Mouse (Mus musculus) thymus, postnatal 10 days (tissue): ENCODE data around the gene Gm38431.

Experiments used
- DNase-seq, 2 experiments: peaks; one replicate each; pipeline ENCODE4 v3.0.0; 2021; ENCODE audit warnings: low spot score in 2 of 2

Gm38431 gene

DNA sequence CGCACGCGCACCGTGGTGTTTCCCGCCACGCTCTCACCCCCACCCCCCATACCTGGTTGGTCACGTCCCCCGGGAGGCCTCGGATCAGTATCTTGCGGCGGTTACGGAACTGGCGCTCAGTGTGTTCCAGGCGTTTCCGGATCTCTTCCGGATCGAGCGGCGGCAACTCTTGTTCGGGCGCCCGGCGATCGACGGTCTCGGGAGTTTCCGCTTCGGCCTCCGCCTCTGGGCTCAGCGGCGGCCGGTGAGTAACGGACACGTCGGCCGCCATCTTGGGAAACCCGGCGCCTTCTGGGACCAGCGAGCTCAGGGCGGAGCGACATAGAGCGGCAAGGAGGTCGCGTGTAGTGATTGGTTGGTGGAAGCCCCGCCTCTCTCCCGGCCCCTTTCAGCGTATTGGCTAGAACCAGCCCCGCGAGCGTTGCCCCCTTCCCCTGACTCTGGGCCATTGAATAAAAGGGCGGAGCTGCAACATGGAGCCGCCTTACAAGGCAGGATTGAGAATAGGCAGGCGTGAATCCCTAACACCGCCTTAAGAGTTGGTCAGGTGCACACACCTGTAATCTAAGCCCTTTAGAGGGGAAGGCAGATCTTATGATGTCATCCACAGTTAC lies at the start of gene Gm38431, which contains the start of gene Raver1:
Gene Gm38431 (minus strand): TSS at position 291 of the 614 bp plus-strand sequence.
Gene Raver1 (minus strand): TSS at position 302 of the 614 bp plus-strand sequence.
- peak; percentile 94 to 97 for DNase-seq

DNA sequence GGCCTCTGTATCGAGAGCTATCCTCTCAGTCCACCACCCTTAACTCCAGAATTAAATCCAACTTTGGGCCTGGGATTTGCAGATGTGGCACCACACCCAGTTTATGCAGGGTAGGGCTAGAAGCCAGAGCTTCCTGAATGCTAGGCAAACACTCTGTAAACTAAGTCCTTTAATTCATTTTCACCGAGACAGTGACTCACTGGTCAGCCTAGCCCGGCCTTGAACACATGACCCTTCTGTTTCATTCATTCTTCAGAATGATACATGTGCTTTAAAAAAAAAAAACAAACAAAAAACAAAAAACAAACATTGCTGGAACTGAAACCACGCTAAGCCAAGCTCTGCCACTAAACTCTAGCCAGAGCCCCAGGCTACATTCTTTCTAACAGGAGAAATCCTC lies 46.6 kb upstream of the Gm38431 start:
- DNase-seq, result no peak

DNA sequence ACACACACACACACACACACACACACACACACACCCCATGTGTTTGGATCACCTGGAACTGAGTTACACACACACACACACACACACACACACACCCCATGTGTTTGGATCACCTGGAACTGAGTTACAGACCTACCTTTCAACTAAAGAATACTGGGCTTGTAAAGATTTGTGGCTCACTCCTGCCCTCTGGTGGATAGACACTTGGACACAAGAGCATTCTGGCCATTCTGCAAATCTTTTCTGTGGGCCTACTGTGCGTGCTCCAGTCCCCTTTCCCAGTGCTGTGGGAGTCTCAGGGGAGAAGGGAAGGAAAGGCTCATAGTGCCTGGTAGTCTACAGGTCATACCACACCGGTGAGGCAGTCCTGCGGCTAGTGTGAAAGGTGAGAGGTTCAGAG lies 45.4 kb upstream of the Gm38431 start:
- DNase-seq, result peak; percentile 35 to 78

DNA sequence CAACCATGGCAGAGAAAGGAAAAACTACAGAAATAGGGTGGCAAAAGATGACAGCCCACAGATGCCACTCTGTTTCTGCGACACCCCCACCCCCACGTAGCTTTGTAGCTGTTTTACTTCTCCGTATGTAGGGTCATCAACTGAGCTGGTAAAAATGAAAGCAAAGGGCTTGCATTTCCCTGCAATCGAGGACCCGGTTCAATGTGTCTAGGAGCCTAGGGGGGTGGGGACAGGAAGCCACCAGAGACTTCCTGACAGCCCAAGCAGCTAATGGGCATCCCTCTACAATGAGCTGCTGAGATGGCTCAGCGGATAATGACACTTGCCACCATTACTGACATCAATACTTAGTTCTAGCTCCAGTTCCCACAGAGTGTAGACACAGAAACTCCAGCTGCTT lies 44.6 kb upstream of the Gm38431 start:
- DNase-seq, result no peak

DNA sequence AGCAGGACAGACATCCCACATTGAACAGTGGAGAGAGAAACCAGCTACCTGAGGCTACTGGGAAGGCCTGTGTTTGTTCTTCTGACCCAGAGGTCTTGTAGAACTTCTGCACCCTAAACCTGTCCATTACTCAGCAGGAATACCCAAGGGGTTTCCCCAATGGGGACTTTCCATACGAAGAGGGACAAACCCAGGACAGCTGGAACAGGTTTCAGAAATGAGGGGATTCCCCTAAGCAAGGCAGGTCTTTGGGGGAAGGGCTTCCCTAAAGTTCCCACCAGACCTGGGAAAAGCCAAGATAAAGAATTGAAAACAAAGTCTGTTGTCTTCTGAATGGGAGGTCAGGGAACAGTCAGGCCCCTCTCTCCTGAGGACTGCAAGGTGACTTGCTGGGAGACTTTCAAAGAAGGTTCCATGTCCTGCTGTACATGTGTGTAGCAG lies 44.2 kb upstream of the Gm38431 start:
- no peak for DNase-seq

DNA sequence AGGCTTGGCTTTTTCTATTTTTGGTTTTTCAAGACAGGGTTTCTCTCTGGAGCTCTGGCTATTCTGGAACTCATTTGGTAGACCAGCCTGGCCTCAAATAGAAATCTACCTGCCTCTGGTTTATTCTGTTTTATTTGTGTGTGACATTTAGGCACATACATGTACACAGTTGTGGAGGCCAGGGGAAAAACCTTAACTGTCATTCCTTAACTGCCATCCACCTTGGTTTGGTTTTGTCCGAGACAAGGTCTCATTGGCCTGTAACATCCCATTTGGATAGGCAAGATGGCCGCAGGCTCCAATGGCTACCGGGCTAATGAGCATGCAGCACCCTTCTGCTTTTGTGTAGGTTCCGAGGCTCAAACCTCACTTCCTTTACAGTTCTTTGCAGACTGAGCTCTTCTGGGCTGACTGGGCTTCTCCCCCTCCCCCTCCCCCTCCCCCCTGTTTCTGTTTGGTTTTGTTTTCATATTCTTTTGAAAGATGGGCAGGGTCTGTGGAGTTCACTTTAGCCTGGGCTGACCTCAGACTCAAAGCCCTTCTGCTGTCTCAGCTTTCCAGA lies 43.6 kb upstream of the Gm38431 start:
- no peak for DNase-seq

DNA sequence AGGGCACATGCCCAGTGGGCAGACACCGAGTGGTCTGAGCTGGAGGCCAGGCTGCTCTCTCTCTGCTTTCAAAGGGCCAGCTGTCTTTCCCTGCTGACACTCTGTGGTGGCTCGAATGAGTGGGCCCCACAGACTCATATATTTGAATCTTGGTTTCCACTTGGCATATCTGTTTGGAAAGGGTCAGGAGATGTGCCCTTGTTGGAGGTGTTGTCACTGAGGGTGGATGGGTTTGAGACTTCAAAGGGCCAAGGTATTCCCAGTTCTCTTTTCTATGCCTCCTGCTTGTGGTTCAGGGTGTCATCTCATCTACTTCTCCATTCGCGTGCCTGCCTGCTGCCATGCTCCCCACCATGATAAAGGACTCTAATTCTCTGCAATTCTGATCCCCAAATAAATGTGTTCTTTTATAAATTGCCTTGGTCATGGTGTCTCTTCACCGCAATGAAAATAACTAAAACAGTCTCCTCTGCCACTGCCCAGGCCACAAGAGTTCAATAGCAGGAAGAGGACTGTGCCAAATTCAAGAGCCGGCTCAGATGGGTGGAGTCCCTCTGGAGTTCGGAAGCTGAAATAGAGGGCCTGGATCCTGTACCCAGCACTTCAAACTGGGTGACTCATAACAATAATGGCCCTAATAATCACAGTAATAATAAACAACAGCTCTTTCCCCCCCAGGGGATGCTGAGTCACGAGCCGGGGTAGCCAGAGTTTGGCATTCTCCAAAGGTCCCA lies 43.0 kb upstream of the Gm38431 start:
- DNase-seq, result no peak

DNA sequence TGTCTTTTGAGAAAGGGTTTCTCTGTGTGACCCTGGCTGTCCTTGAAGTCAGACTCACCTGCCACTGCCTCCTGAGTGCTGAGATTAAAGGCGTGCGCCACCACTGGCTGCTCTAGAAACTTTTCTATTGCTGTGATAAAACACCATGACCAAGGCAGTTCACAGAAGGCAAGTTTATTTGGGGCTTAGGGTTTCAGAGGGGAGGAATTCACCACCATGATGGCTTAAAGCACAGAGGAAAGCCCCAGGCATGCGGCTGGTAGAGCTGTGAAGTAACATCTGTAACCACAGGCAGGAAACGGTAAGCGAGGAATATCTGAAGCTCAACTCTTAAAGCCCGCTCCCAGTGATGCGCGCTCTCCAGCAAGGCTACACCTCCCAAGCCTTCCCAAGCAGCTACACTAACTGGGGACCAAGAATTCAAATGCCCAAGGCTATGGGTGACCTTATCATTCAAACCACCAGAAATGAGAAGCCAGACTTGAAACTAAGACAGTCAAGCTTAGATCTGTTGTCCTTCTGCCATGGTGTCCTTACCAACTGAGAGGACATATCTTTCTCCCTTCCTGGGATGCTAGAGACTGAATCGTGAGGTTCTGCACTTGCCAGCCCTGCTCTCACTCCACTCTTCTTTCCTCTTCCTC lies 41.4 kb upstream of the Gm38431 start:
- peak; percentile 44 to 52 for DNase-seq

DNA sequence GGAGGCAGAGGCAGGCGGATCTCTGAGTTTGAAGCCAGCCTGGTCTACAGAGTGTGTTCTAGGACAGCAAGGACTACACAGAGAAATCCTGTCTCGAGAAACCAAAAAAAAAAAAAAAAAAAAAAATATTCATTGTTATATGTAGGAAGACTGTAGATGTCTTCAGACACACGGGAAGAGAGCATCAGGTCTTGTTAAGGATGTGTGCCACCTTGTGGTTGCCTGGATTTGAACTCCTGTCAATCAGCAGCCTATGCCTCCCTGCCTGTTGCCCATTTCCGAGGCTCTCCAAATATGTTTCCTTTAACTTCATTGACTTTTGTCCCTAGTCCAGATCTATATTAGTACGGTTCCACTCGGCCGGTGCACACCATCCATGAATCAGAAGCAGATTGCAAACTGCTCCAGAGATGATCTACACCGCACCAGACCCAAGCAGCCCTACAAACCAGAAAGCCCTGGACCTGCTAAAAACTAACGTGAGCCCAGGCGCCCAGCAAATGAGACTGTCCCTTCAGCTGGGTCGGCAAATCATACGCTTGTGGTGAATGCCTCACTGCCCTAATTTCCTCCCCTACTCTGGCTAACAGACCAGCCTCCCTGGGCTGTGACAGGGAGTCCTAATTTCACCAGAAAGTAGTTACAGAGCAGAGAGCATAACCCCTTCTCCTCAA lies 40.4 kb upstream of the Gm38431 start:
- no peak for DNase-seq

DNA sequence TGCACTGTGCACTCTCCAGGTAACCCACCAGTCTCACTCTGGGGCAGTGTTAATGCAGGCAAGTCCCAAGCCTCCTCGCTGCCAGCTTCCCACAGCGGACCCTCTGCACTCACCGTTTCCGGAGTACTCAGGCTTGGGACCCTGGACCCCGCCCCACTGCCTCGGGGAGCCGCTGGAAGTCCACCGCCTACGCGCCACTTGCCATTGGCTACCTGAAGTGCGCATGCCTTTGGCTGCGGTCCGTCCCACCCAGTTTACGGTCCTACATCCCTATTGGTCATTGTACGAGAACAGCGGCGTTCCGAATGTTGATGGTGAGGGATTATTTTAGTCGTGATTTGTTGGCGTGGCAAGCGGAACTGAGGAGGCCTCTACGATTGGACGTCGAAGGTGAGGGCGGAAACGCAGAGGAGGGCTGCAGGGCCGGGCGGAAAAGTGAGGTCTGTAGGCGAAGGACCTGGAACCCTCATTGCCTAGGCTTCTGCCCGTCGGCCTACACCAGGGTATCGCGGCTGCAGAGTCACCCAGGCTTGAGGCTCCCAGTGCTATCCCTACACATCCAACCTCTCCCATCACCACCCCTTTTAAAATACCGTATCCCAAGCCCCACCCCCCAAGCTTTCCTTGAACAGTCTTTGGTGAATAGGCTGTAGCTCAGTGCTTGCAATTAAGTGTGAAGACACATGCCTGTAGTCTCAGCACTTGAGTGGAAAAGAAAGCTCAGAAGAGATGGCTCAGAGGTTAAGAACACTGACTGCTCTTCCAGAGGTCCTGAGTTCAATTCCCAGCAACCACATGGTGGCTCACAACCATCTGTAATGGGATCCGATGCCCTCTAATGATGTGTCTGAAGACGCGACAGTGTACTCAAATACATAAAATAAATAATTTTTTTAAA lies 39.5 kb upstream of the Gm38431 start, which contains the start of gene Tyk2:
Gene Tyk2 (minus strand): TSS at position 185 of the 898 bp plus-strand sequence.
- DNase-seq, result peak; percentile 77 to 86

DNA sequence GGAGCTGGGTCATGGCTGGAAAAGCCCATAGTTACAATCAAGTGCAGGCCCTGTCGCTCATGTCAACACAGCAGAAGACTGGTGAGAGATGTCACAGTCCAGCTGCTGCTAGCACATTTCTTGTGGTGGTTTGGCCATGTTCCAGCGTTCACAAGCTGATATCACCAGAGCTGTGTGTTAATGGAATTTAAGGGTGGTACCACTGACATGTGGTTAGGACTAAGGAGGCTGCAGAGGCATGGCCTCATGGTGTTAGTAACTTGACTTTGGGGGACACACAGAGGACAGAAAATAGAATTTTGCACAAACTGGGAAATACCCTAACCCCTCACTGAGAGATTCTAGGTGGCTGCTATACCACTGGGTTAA lies 34.4 kb upstream of the Gm38431 start:
- DNase-seq, result no peak

DNA sequence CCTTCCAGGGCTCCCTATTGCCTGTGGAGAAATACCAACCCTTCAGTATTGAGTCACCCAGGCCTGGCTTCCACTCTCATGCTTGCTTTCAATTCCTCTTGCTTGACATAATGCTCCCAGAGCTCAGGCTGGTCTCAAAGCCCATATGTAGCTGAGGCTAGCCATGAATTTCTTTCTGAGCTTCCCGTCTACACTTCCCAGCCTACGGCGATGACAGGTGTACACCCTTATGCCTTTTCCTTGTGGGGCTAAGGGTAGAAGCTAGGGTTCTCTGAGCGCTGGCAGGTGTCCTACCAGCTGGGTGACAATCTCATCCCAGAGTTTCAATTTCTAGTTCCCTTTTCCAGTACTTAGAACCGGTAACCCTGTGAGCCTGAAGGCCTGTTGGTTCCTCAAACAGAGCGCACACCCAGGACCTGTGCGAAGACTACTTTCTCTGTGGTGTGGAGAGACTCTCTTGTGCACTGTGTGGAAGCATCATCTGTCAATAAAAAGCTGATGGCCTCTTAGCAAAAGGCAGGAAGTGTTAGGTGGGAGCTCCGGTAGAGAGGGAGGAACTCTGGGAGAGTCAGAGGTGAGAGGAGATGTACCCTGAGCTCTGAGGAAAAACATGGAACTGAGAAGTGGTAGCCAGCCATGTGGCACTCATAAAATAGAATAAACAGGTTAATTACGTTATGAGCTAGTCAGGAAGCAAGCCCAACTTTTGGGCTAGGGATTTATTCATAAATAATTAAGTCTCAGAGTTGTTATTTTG lies 33.9 kb upstream of the Gm38431 start:
- DNase-seq, result no peak

DNA sequence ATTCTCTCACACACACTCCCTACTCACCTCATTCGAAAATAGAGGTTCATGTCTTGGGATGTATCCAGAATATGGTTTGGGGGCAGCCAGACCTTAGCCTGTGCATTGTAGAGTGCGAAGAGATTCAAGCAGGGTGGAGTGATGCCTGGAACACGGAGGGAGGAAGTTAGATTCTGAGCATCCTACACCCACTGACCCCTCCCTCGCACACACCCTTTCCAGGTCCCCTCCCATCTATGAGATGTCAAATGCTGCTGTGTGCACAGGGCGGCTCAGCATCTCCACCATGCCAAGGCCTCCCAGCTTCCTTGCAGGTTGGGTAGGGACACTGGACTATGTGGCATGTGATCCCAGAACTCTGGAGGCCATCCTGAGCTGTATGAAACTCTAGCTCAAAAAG lies 33.0 kb upstream of the Gm38431 start:
- no peak for DNase-seq

DNA sequence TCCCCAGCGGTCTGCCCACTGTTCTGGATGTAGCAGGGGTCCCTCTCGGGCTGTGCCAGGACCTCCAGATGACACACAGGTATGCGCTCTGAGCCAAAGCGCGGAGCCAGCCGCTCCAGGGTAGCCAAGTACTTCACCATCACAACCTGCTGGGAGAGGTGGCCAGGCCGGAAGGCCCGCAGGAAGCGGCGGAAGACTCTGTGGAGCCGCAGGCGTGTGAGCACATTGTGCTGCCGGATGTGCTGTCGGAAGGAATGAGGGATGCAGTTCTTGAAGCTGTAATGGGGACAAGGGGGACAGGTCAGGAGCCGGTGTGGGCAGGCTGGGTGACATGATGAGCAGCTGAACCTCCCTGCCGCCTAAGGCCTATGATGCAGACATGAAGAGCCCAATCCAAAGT lies 29.7 kb upstream of the Gm38431 start:
- no peak for DNase-seq

DNA sequence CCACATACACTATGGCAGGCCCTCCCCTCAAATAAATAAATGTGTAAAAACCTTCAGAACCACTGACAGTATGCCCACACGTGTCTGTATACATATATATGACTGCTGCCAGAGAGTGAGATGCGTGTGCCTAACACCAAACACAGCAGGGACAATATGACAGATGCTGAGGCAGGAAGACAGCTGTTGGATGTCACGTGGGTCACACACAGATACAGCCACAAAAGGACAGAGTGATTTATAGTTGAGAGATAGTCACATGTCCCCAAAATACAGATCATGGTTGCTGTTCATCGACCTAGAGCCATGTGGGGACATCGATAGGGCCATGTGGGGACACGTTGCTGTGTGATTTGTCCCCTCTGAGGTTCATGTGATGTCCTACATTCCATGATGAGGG lies 25.3 kb upstream of the Gm38431 start:
- no peak for DNase-seq

DNA sequence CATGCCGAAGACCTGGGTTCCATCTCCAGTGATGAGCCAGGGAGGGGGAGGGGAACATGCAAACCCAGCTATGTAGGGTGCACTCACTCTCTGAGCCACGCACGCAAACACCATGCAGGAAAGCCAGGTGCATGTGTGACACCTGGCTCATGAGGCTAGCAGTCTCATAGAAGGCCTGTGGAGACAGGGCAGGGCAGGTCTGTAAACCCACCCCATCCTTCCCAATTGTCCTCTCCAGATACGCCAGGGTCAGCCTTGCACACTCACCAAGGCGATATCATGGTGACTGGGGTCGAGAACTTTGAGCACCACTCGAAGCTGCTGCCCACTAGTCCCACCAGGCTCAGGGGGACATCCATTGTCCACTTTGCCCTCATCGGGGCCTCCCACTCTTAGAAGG lies 23.3 kb upstream of the Gm38431 start:
- no peak for DNase-seq

DNA sequence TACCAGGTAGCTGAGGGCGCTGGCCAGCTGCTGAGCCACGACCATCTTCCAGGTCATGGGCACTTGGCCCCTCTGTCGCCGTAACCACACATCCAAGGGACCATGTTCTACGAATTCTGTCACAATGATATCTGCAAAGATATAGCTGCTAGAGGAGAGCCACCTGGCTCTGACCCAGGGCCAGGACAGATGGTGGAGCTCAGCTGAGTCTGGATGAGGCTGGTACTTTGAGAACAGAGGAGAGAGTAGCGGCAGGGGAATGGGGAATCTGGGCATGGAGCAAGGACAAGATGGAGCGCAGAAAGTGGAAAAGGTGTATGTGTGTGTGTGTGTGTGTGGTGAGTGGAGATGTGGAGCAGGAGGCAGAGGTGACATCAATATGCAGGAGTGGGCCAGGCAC lies 22.4 kb upstream of the Gm38431 start:
- DNase-seq, result no peak

DNA sequence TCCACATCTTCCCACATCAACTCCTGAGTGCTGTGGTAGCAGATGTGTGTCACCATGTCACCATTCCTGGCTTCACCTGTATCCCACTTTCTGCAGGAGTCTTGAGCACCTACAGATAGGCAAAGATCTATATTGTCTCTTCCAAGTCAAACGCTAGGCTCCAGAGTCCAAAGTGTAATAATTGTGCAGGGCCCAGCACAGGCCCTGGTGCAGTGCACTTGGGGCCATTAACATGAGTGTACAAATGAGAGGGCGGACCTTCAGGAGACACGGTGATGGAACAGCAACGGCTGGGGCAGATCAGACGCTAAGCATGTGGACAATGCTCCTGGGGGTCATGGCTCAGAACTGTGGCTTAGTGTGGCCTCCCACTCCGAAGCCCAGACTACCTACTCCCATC lies 22.0 kb upstream of the Gm38431 start:
- no peak for DNase-seq

DNA sequence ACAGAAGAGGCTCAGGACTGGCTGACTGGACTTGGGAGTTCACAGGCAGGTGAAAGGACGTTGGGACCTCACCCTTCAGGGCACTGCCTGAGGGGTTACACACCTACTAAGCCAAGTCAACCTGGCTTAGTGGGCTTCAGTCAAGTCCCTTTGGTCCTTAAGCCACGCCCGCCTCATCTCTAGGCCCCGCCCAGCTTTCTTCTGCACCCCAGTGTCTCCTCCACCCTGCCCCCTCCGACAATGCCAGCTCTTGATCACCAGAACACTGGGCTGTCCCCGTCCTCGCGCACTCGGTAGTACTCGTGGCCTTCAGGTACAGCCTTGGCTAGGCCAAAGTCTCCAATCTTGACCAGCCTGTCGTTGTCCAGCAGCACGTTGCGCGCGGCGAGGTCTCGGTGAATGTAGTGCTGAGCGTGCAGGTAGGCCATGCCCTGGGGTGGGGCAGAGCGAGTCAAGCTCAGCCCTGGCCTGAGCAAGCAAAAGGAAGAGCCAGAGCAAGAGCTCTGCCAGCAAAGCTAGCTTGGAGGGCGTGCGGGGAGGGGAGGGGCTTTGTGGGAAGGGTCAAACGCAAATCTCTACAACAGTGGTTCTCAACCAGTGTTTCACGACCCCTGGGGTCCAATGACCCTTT lies 15.9 kb upstream of the Gm38431 start:
- no peak for DNase-seq
